Mouse (Mus musculus) kidney, adult 2 months (tissue): ENCODE measurements at regions not wholly inside any gene's neighbourhood (a gene's known extent, or its start where the extent isn't known, plus 50 kb on each side); places are given as distances from the start of the nearest gene placed in this dataset.

Experiments
- CTCF ChIP-seq: fragments of 200-500 bp; conservative IDR thresholded peaks from 2 replicates; pipeline ENCODE4 v1.5.1; 2011; ENCODE audit warnings: low read depth, mild to moderate bottlenecking, control low read depth, low read length, moderate library complexity, mixed read lengths; ENCODE audit not compliant: insufficient read depth, insufficient read length
- POLR2A ChIP-seq: fragments of 200-500 bp; IDR thresholded peaks from one replicate; pipeline ENCODE4 v1.6.1; 2011; ENCODE audit warnings: low read depth, low read length, control low read depth

DNA sequence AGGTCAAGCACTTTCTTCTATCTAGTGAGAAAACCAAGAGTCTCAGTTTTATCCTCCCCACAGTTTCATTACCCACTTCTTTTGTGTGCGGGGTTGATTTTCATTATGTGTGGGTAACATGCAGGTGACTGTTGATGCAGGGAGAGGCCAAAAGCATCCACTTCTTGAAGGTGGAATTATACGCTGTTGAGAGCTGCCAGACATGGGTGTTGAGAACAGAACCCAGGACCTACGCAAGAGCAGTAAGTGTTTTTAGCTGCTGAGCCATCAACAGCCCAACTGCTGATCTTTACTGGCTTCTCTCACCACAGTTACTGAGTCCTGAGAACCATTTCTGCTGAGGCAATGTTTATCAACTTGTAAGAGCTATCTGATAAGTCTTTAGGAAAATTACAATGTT lies 272.4 kb upstream of the Hnrnpa3 start:
- no peak for TF ChIP-seq CTCF
- TF ChIP-seq POLR2A: no peak
